Mouse (Mus musculus) stomach, postnatal 0 days (tissue): ENCODE results near the gene Nckap5.

Experiments
- CTCF ChIP-seq: IDR thresholded peaks from 2 replicates; pipeline ENCODE4 v1.5.1; 2016; ENCODE audit warnings: antibody characterized with exemption, low read depth, mild to moderate bottlenecking, moderate library complexity
- EP300 ChIP-seq: optimal IDR thresholded peaks from 2 replicates; pipeline ENCODE3; 2016; ENCODE audit warnings: antibody characterized with exemption

- TF ChIP-seq CTCF (no peak), EP300 (no peak)
Observed at GRCm38 (mm10) chr1:126210212-126210611, 620.4 kb downstream of the Nckap5 start.
